Mouse (Mus musculus) liver, postnatal 0 days (tissue): ENCODE measurements at regions not wholly inside any gene's neighbourhood (a gene's known extent, or its start where the extent isn't known, plus 50 kb on each side); places are given as distances from the start of the nearest gene placed in this dataset.

Experiments used
- ATAC-seq: fragments of 200-750 bp; cut with Nextera tagmentation; 2 replicates; pipeline ENCODE4 v1.8.0; 2017; ENCODE audit warnings: mild to moderate bottlenecking, moderate library complexity
- DNase-seq: peaks from one replicate; pipeline ENCODE4 v3.0.0-alpha.2; 2016
- H3K27ac ChIP-seq: fragments of 300-500 bp; sonication (generic); 2 replicates; pipeline ENCODE4 v1.5.1; 2014; ENCODE audit warnings: antibody characterized with exemption, moderate library complexity, mild to moderate bottlenecking, low read depth
- H3K27me3 ChIP-seq: fragments of 300-500 bp; sonication (generic); 2 replicates; pipeline ENCODE4 v1.6.1; 2014; ENCODE audit warnings: low read length, control low read depth, mixed read lengths; ENCODE audit not compliant: insufficient read depth
- H3K36me3 ChIP-seq: fragments of 300-500 bp; sonication (generic); replicated peaks from 2 replicates; pipeline ENCODE4 v1.6.1; 2014; ENCODE audit warnings: mild to moderate bottlenecking, control low read depth, low read length, moderate library complexity, mixed read lengths; ENCODE audit not compliant: insufficient read depth
- H3K4me1 ChIP-seq: fragments of 300-500 bp; sonication (generic); 2 replicates; pipeline ENCODE4 v1.6.1; 2014; ENCODE audit warnings: antibody characterized with exemption, mild to moderate bottlenecking, control low read depth; ENCODE audit not compliant: insufficient read depth
- H3K4me2 ChIP-seq: fragments of 300-500 bp; sonication (generic); 2 replicates; pipeline ENCODE4 v1.6.1; 2014; ENCODE audit warnings: low read depth, mild to moderate bottlenecking, low read length, moderate library complexity, mixed read lengths
- H3K4me3 ChIP-seq: fragments of 300-500 bp; sonication (generic); 2 replicates; pipeline ENCODE4 v1.5.1; 2014; ENCODE audit warnings: low read depth, low read length
- H3K9ac ChIP-seq: fragments of 300-500 bp; sonication (generic); replicated peaks from 2 replicates; pipeline ENCODE4 v1.6.1; 2014; ENCODE audit warnings: mild to moderate bottlenecking, moderate library complexity
- H3K9me3 ChIP-seq: fragments of 300-500 bp; sonication (generic); 2 replicates; pipeline ENCODE4 v1.6.1; 2016; ENCODE audit warnings: mild to moderate bottlenecking, control low read depth, low read length, mixed read lengths
- CTCF ChIP-seq: sonication (generic); IDR thresholded peaks from 2 replicates; pipeline ENCODE4 v1.5.1; 2016; ENCODE audit warnings: antibody characterized with exemption, low read depth
- EP300 ChIP-seq: IDR thresholded peaks from 2 replicates; pipeline ENCODE4 v1.6.1; 2016; ENCODE audit warnings: antibody characterized with exemption, low read depth, mild to moderate bottlenecking
- WGBS: fragments of 180-500 bp; shearing (Covaris S2); extraction: QIAGEN DNeasy Blood & Tissue Kit; methylation state at CpG from one replicate; pipeline ENCODE4 v1.1.7; 2014; ENCODE audit not compliant: insufficient replicate concordance; 5-methylcytosine and 5-hydroxymethylcytosine counted together

GRCm38 (mm10) chr11:28697644-28698480 is 113.7 kb upstream of the Ccdc85a start:
- H3K9ac ChIP-seq: no peak overlapping the region
- no peaks in the 10 kb centered on the region for H3K36me3 ChIP-seq
- no peak for ATAC-seq
- no peak for DNase-seq
- H3K27ac ChIP-seq: 0 out of 2 replicates have a peak overlapping the region, but pooled peaks have one; percentile 6
- H3K4me2 ChIP-seq: no peak overlapping the region
- H3K4me3 ChIP-seq: no peak overlapping the region
- peaks cover 4% of the 10 kb centered on the region; the same call in 1 of the 2 replicates for H3K4me1 ChIP-seq
- H3K9me3 ChIP-seq: no peaks in the 10 kb centered on the region
- H3K27me3 ChIP-seq: no peaks in the 10 kb centered on the region
- WGBS: 45% methylated on average over 8 of the region's 8 CpGs
- no peak for TF ChIP-seq EP300
- no peak for TF ChIP-seq CTCF

GRCm38 (mm10) chr11:28695031-28695430 is 110.9 kb upstream of the Ccdc85a start:
- Histone ChIP-seq H3K36me3 (no peaks in the 10 kb centered on the region), H3K27ac (peak overlapping the region; percentile 78), H3K9ac (no peak overlapping the region), H3K4me2 (no peak overlapping the region), H3K9me3 (no peaks in the 10 kb centered on the region), H3K4me3 (no peak overlapping the region), H3K4me1 (peaks cover 7% of the 10 kb centered on the region; the same call in 1 of the 2 replicates), H3K27me3 (no peaks in the 10 kb centered on the region)
- WGBS: 56% methylated on average over 3 of the region's 3 CpGs
- TF ChIP-seq CTCF: no peak
- TF ChIP-seq EP300: peak; percentile 81; the same call in 1 of the 2 replicates
- ATAC-seq: peak; percentile 96
- DNase-seq: no peak

- no peak overlapping the region for H3K9ac ChIP-seq
These were observed 109.2 kb upstream of the Ccdc85a start for GRCm38 (mm10) chr11:28693303-28693702.

GRCm38 (mm10) chr11:28692263-28693194 is 108.4 kb upstream of the Ccdc85a start:
- H3K27ac ChIP-seq: no peak overlapping the region
- no peaks in the 10 kb centered on the region for H3K27me3 ChIP-seq
- H3K4me3 ChIP-seq: no peak overlapping the region
- no peak for ATAC-seq
- H3K9ac ChIP-seq: no peak overlapping the region
- H3K4me1 ChIP-seq: peaks cover 7% of the 10 kb centered on the region; the same call in 1 of the 2 replicates
- H3K4me2 ChIP-seq: no peak overlapping the region
- H3K36me3 ChIP-seq: no peaks in the 10 kb centered on the region
- 23% methylated on average over 3 of the region's 3 CpGs for WGBS
- TF ChIP-seq CTCF (no peak), EP300 (no peak)
- DNase-seq: no peak
- no peaks in the 10 kb centered on the region for H3K9me3 ChIP-seq

More at GRCm38 (mm10) chr11:28693303-28693702, 109.2 kb upstream of the Ccdc85a start:
- H3K9me3 ChIP-seq: no peaks in the 10 kb centered on the region
- no peak overlapping the region for H3K4me3 ChIP-seq
- TF ChIP-seq CTCF (no peak), EP300 (no peak)
- ATAC-seq (no peak), DNase-seq (no peak)
- no peaks in the 10 kb centered on the region for H3K36me3 ChIP-seq
- WGBS: 50% methylated on average over 1 of the region's 1 CpGs
- H3K27me3 ChIP-seq: no peaks in the 10 kb centered on the region
- peak overlapping the region; percentile 34; the same call in 1 of the 2 replicates for H3K27ac ChIP-seq
- H3K4me2 ChIP-seq: no peak overlapping the region
- H3K4me1 ChIP-seq: peaks cover 7% of the 10 kb centered on the region; the same call in 1 of the 2 replicates

GRCm38 (mm10) chr11:28688436-28688835 is 104.3 kb upstream of the Ccdc85a start:
- TF ChIP-seq EP300 (no peak), CTCF (no peak)
- no peak overlapping the region for H3K4me2 ChIP-seq
- peaks cover 3% of the 10 kb centered on the region; the same call in 1 of the 2 replicates for H3K4me1 ChIP-seq
- H3K4me3 ChIP-seq: no peak overlapping the region
- H3K9me3 ChIP-seq: no peaks in the 10 kb centered on the region
- H3K36me3 ChIP-seq: no peaks in the 10 kb centered on the region
- WGBS: 68% methylated on average over 1 of the region's 1 CpGs
- DNase-seq (no peak), ATAC-seq (no peak)
- H3K27ac ChIP-seq: no peak overlapping the region
- H3K27me3 ChIP-seq: no peaks in the 10 kb centered on the region
- no peak overlapping the region for H3K9ac ChIP-seq

- no peaks in the 10 kb centered on the region for H3K4me1 ChIP-seq
- DNase-seq: no peak
- no peak overlapping the region for H3K9ac ChIP-seq
- H3K9me3 ChIP-seq: no peaks in the 10 kb centered on the region
- no peaks in the 10 kb centered on the region for H3K27me3 ChIP-seq
- ATAC-seq: peak; percentile 92
- no peak overlapping the region for H3K4me3 ChIP-seq
- TF ChIP-seq EP300 (peak; percentile 39; the same call in 1 of the 2 replicates), CTCF (no peak)
- no peak overlapping the region for H3K4me2 ChIP-seq
- H3K27ac ChIP-seq: 0 out of 2 replicates have a peak overlapping the region, but pooled peaks have one; percentile 60
- H3K36me3 ChIP-seq: no peaks in the 10 kb centered on the region
These were observed 101.3 kb upstream of the Ccdc85a start for GRCm38 (mm10) chr11:28685407-28685806.
